11 mouse cellular contexts compared by ENCODE assay signal in genomic region chr12:79850021-79850420, GRCm38 (mm10).
A peak's percentile ranks its signal among the peaks of the same experiment; 100 is the strongest.
DNase-seq lines count a peak whose midpoint lies in the region; ATAC-seq and TF ChIP-seq lines count a peak whose summit lies in the region.
"Had no signal": no experiment of that assay in that cellular context is flagged by ENCODE, and none has a peak within 500 bp of the region (broad histone marks: within the 10 kb centered on the region; RNA-seq: fewer than 3 reads in every experiment).

No protein-coding gene starts in this region.

- no peaks in the 10 kb centered on the region for H3K36me3 ChIP-seq in hindbrain, embryonic 10.5 days
- H3K36me3 ChIP-seq in hindbrain, embryonic 14.5 days (replicated peaks; ENCODE audit: control insufficient read depth, insufficient read depth): no peaks in the 10 kb centered on the region
- no peaks in the 10 kb centered on the region for H3K36me3 ChIP-seq in heart, embryonic 16.5 days (ENCODE audit: control insufficient read depth, insufficient read depth)
- no peaks in the 10 kb centered on the region for H3K36me3 ChIP-seq in lung, postnatal 0 days (ENCODE audit: insufficient read depth, low read length)
- H3K36me3 ChIP-seq: hindbrain, embryonic 13.5 days; limb, embryonic 12.5 days had no signal

- H3K9ac ChIP-seq in hindbrain, embryonic 14.5 days: no peak overlapping the region
- H3K9ac ChIP-seq in heart, embryonic 16.5 days (ENCODE audit: low read length): no peak overlapping the region
- no peak overlapping the region for H3K9ac ChIP-seq in lung, postnatal 0 days (replicated peaks; ENCODE audit: low read depth)
- H3K9ac ChIP-seq: forebrain, embryonic 13.5 days; hindbrain, embryonic 13.5 days; limb, embryonic 12.5 days had no signal

- 86% methylated on average over 5 of the region's 5 CpGs for WGBS in hindbrain, embryonic 10.5 days
- 83% methylated on average over 5 of the region's 5 CpGs for WGBS in hindbrain, embryonic 14.5 days
- WGBS in heart, embryonic 16.5 days: 44% methylated on average over 5 of the region's 5 CpGs
- WGBS in lung, postnatal 0 days: 45% methylated on average over 5 of the region's 5 CpGs

- H3K9me3 ChIP-seq in hindbrain, embryonic 10.5 days: peaks cover 5% of the 10 kb centered on the region; the same call in 1 of the 2 replicates
- H3K9me3 ChIP-seq in hindbrain, embryonic 14.5 days (ENCODE audit: control insufficient read depth, low read length): no peaks in the 10 kb centered on the region
- peaks cover 3% of the 10 kb centered on the region for H3K9me3 ChIP-seq in heart, embryonic 16.5 days (replicated peaks; ENCODE audit: control insufficient read depth, low read length)
- H3K9me3 ChIP-seq in lung, postnatal 0 days (ENCODE audit: low read length): no peaks in the 10 kb centered on the region
- H3K9me3 ChIP-seq: forebrain, embryonic 13.5 days; hindbrain, embryonic 13.5 days had no signal

- H3K27ac ChIP-seq in hindbrain, embryonic 10.5 days: peak overlapping the region; percentile 8
- H3K27ac ChIP-seq in hindbrain, embryonic 14.5 days: no peak overlapping the region
- peak overlapping the region; percentile 23; the same call in 1 of the 2 replicates for H3K27ac ChIP-seq in heart, embryonic 16.5 days (ENCODE audit: low read length)
- no peak overlapping the region for H3K27ac ChIP-seq in lung, postnatal 0 days (ENCODE audit: low read length)
- H3K27ac ChIP-seq: forebrain, embryonic 13.5 days; hindbrain, embryonic 13.5 days; limb, embryonic 12.5 days had no signal

- no peak for DNase-seq in hindbrain, embryonic 10.5 days (ENCODE audit: low spot score)
- no peak for DNase-seq in hindbrain, embryonic 14.5 days (ENCODE audit: low spot score)
- peak; percentile 59 for DNase-seq in MN1 (ENCODE audit: low spot score)
- peak; percentile 62 for DNase-seq in lung, postnatal 0 days (ENCODE audit: low spot score)
- no peak for DNase-seq in ovary, postnatal 36 days (ENCODE audit: low spot score)
- no peak for DNase-seq in right cerebral cortex, postnatal 4 days
- DNase-seq: gastrocnemius, postnatal 25 days had no signal

- TF ChIP-seq EP300 in lung, postnatal 0 days (IDR thresholded peaks at IDR 0.05): peak; percentile 81

- no peaks in the 10 kb centered on the region for H3K27me3 ChIP-seq in hindbrain, embryonic 10.5 days (ENCODE audit: insufficient read depth, poor library complexity, severe bottlenecking)
- H3K27me3 ChIP-seq in hindbrain, embryonic 14.5 days (ENCODE audit: control insufficient read depth, insufficient read depth, low read length): no peaks in the 10 kb centered on the region
- H3K27me3 ChIP-seq in heart, embryonic 16.5 days (ENCODE audit: control insufficient read depth, insufficient read depth, low read length): no peaks in the 10 kb centered on the region
- H3K27me3 ChIP-seq in lung, postnatal 0 days (replicated peaks; ENCODE audit: insufficient read depth, low read length): no peaks in the 10 kb centered on the region
- H3K27me3 ChIP-seq: forebrain, embryonic 13.5 days; hindbrain, embryonic 13.5 days; limb, embryonic 12.5 days had no signal

- H3K4me3 ChIP-seq in hindbrain, embryonic 10.5 days: no peak overlapping the region
- H3K4me3 ChIP-seq in hindbrain, embryonic 14.5 days (replicated peaks; ENCODE audit: low read length): no peak overlapping the region
- H3K4me3 ChIP-seq in heart, embryonic 16.5 days (ENCODE audit: low read length): no peak overlapping the region
- no peak overlapping the region for H3K4me3 ChIP-seq in lung, postnatal 0 days (ENCODE audit: low read depth, low read length)
- H3K4me3 ChIP-seq: forebrain, embryonic 13.5 days; hindbrain, embryonic 13.5 days; limb, embryonic 12.5 days had no signal

- H3K4me1 ChIP-seq in hindbrain, embryonic 10.5 days (replicated peaks): peaks cover 44% of the 10 kb centered on the region
- 0 out of 2 replicates have a peak, but pooled peaks cover 3% of the 10 kb centered on the region for H3K4me1 ChIP-seq in hindbrain, embryonic 14.5 days (replicated peaks; ENCODE audit: control insufficient read depth, insufficient read depth, low read length)
- H3K4me1 ChIP-seq in heart, embryonic 16.5 days (ENCODE audit: control insufficient read depth, insufficient read depth, low read length): peaks cover 9% of the 10 kb centered on the region
- no peaks in the 10 kb centered on the region for H3K4me1 ChIP-seq in lung, postnatal 0 days (ENCODE audit: insufficient read depth, low read depth, low read length)

- H3K4me2 ChIP-seq in hindbrain, embryonic 14.5 days (replicated peaks): no peak overlapping the region
- H3K4me2 ChIP-seq in heart, embryonic 16.5 days (ENCODE audit: low read depth, low read length): no peak overlapping the region
- H3K4me2 ChIP-seq in lung, postnatal 0 days (replicated peaks; ENCODE audit: low read depth, low read length): no peak overlapping the region
- H3K4me2 ChIP-seq: forebrain, embryonic 13.5 days; hindbrain, embryonic 13.5 days; limb, embryonic 12.5 days had no signal

- no peak for TF ChIP-seq CTCF in lung, postnatal 0 days (IDR thresholded peaks at IDR 0.05)

- ATAC-seq in hindbrain, embryonic 14.5 days (ENCODE audit: low FRiP score): no peak
- no peak for ATAC-seq in heart, embryonic 16.5 days (replicated peaks; ENCODE audit: extremely low read depth, insufficient read depth, low FRiP score)
- ATAC-seq in lung, postnatal 0 days: peak; percentile 37; the same call in 1 of the 2 replicates
- ATAC-seq: forebrain, embryonic 13.5 days had no signal

Comparison
In these comparisons a context has a peak if more than half of its experiments do, and no peak if none do; other contexts are left out.
1. H3K27ac ChIP-seq: peak in hindbrain, embryonic 10.5 days (single experiment) and heart, embryonic 16.5 days (single experiment); none in hindbrain, embryonic 14.5 days (single experiment) and lung, postnatal 0 days (single experiment).
2. DNase-seq: peak in MN1 (single experiment) and lung, postnatal 0 days (single experiment); none in hindbrain, embryonic 10.5 days (single experiment), hindbrain, embryonic 14.5 days (single experiment), ovary, postnatal 36 days (single experiment) and right cerebral cortex, postnatal 4 days (single experiment).